11 mouse cellular contexts compared by ENCODE assay signal in the genomic region with DNA sequence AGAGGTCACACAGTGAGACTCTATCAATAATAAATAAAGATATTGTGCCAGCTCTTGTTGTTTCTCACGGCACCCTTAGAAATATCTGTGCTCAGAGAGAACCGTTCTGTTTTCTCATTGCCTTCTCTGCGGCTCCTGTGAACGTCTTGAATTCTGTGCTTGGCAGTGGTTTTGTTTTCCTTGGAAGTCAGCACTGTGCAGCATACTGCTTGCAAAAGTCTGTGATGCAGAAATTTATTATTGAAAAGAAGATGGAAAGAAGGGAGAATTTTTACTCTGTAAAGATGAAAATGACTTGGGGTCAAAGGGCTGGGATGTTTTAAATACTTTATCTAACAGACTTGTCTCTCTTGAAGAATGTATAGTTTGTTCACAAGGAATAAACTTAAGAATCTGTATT.
DNase-seq lines count a peak whose midpoint lies in the region; ATAC-seq and TF ChIP-seq lines count a peak whose summit lies in the region.
"Had no signal": no experiment of that assay in that cellular context is flagged by ENCODE, and none has a peak within 500 bp of the region (broad histone marks: within the 10 kb centered on the region; RNA-seq: fewer than 3 reads in every experiment).

No protein-coding gene starts in this region.

- H3K27ac ChIP-seq in heart, adult 2 months = peak overlapping the region; percentile 36; the same call in 1 of the 2 replicates
- no peak overlapping the region for H3K27ac ChIP-seq in heart, embryonic 11.5 days (ENCODE audit: low read depth, low read length)
- H3K27ac ChIP-seq in embryonic facial prominence, embryonic 15.5 days (replicated peaks) = 0 out of 2 replicates have a peak overlapping the region, but pooled peaks have one; percentile 17
- no peak overlapping the region for H3K27ac ChIP-seq in kidney, adult 2 months (ENCODE audit: insufficient read depth, low read depth, low read length)
- no peak overlapping the region for H3K27ac ChIP-seq in intestine, postnatal 0 days (ENCODE audit: low read depth, low read length)
- H3K27ac ChIP-seq: limb, embryonic 12.5 days had no signal

- no peak for TF ChIP-seq CTCF in heart, adult 2 months (IDR thresholded peaks at IDR 0.05)
- no peak for TF ChIP-seq CTCF in kidney, adult 2 months (conservative IDR thresholded peaks at IDR 0.05; ENCODE audit: insufficient read depth, insufficient read length, low read depth, low read length)
- TF ChIP-seq CTCF in intestine, postnatal 0 days (IDR thresholded peaks at IDR 0.05; ENCODE audit: low read depth) = no peak

- H3K36me3 ChIP-seq in heart, adult 2 months (ENCODE audit: control insufficient read depth, insufficient read depth, low read length) = no peaks in the 10 kb centered on the region; the same call in 1 of the 2 replicates
- H3K36me3 ChIP-seq in heart, embryonic 11.5 days (ENCODE audit: control insufficient read depth, insufficient read depth, low read length) = no peaks in the 10 kb centered on the region
- no peaks in the 10 kb centered on the region for H3K36me3 ChIP-seq in embryonic facial prominence, embryonic 15.5 days
- no peaks in the 10 kb centered on the region for H3K36me3 ChIP-seq in kidney, adult 2 months (ENCODE audit: control insufficient read depth, insufficient read depth, low read length)
- no peaks in the 10 kb centered on the region for H3K36me3 ChIP-seq in intestine, postnatal 0 days (ENCODE audit: control insufficient read depth, insufficient read depth)
- H3K36me3 ChIP-seq: limb, embryonic 12.5 days had no signal

- H3K9ac ChIP-seq in heart, adult 2 months (ENCODE audit: low read depth, low read length) = no peak overlapping the region
- H3K9ac ChIP-seq in heart, embryonic 11.5 days (ENCODE audit: low read depth, low read length) = no peak overlapping the region
- H3K9ac ChIP-seq in embryonic facial prominence, embryonic 15.5 days = no peak overlapping the region
- H3K9ac ChIP-seq in intestine, postnatal 0 days (ENCODE audit: low read depth, low read length) = no peak overlapping the region
- H3K9ac ChIP-seq: limb, embryonic 12.5 days had no signal

- no peak for TF ChIP-seq POLR2A in heart, adult 2 months (IDR thresholded peaks at IDR 0.05; ENCODE audit: insufficient read depth, low read depth, low read length)
- no peak for TF ChIP-seq POLR2A in kidney, adult 2 months (IDR thresholded peaks at IDR 0.05; ENCODE audit: low read depth, low read length)

- no peaks in the 10 kb centered on the region; the same call in 1 of the 2 replicates for H3K4me1 ChIP-seq in heart, adult 2 months (ENCODE audit: control insufficient read depth, insufficient read depth, low read length)
- peaks cover 6% of the 10 kb centered on the region; the same call in 1 of the 2 replicates for H3K4me1 ChIP-seq in heart, embryonic 11.5 days (ENCODE audit: control insufficient read depth, insufficient read depth, low read length)
- H3K4me1 ChIP-seq in embryonic facial prominence, embryonic 15.5 days = no peaks in the 10 kb centered on the region
- H3K4me1 ChIP-seq in kidney, adult 2 months (ENCODE audit: control insufficient read depth, insufficient read depth, low read length) = no peaks in the 10 kb centered on the region
- H3K4me1 ChIP-seq in intestine, postnatal 0 days (replicated peaks; ENCODE audit: control insufficient read depth, insufficient read depth, low read length) = no peaks in the 10 kb centered on the region
- H3K4me1 ChIP-seq: limb, embryonic 12.5 days had no signal

- H3K4me2 ChIP-seq in heart, embryonic 11.5 days = no peak overlapping the region
- no peak overlapping the region for H3K4me2 ChIP-seq in embryonic facial prominence, embryonic 15.5 days (replicated peaks)
- H3K4me2 ChIP-seq in intestine, postnatal 0 days (replicated peaks; ENCODE audit: low read depth) = no peak overlapping the region
- H3K4me2 ChIP-seq: limb, embryonic 12.5 days had no signal

- peak in 1 of 2 experiments; percentile 35 for DNase-seq in heart, adult 2 months
- peak; percentile 87 for DNase-seq in NIH3T3 (ENCODE audit: low read depth)
- peak; percentile 57 for DNase-seq in kidney, adult 2 months
- DNase-seq in cerebellum, adult 11 months = no peak
- DNase-seq in cerebellum, adult 18-20 months = no peak
- DNase-seq: lung, postnatal 14 days had no signal

- intact Hi-C loops in heart, adult 2 months (cut with DNase I) = no loop called here

- ATAC-seq in heart, embryonic 11.5 days (replicated peaks; ENCODE audit: insufficient number of reproducible peaks, low FRiP score, low TSS enrichment) = no peak; the same call in 1 of the 2 replicates
- no peak for ATAC-seq in embryonic facial prominence, embryonic 15.5 days (ENCODE audit: insufficient number of reproducible peaks, low FRiP score, low TSS enrichment, low read depth)
- ATAC-seq in intestine, postnatal 0 days = no peak
- ATAC-seq: midbrain, embryonic 16.5 days had no signal

- no peaks in the 10 kb centered on the region for H3K9me3 ChIP-seq in heart, embryonic 11.5 days (replicated peaks; ENCODE audit: control insufficient read depth, low read length)
- no peaks in the 10 kb centered on the region for H3K9me3 ChIP-seq in embryonic facial prominence, embryonic 15.5 days (replicated peaks)
- no peaks in the 10 kb centered on the region for H3K9me3 ChIP-seq in intestine, postnatal 0 days (ENCODE audit: control insufficient read depth)
- H3K9me3 ChIP-seq: limb, embryonic 12.5 days had no signal

- no peaks in the 10 kb centered on the region for H3K79me2 ChIP-seq in heart, adult 2 months (replicated peaks; ENCODE audit: control insufficient read depth, insufficient read depth, low read length)

- TF ChIP-seq EP300 in heart, adult 2 months (IDR thresholded peaks at IDR 0.05; ENCODE audit: insufficient read depth, low read depth, low read length) = no peak

- 36% methylated on average over 4 of the region's 4 CpGs for WGBS in heart, adult 2 months
- WGBS in heart, embryonic 11.5 days (ENCODE audit: insufficient replicate concordance) = 52% methylated on average over 4 of the region's 4 CpGs
- WGBS in embryonic facial prominence, embryonic 15.5 days = 36% methylated on average over 4 of the region's 4 CpGs
- WGBS in kidney, adult 2 months = 22% methylated on average over 4 of the region's 4 CpGs
- whole genome bisulfite sequencing in intestine, postnatal 0 days = 48% methylated on average over 4 of the region's 4 CpGs

- no peak overlapping the region for H3K4me3 ChIP-seq in heart, adult 2 months
- H3K4me3 ChIP-seq in heart, embryonic 11.5 days (ENCODE audit: low read depth, low read length) = no peak overlapping the region
- H3K4me3 ChIP-seq in embryonic facial prominence, embryonic 15.5 days (replicated peaks) = no peak overlapping the region
- no peak overlapping the region for H3K4me3 ChIP-seq in kidney, adult 2 months (ENCODE audit: insufficient read depth, low read depth, low read length)
- no peak overlapping the region for H3K4me3 ChIP-seq in intestine, postnatal 0 days (ENCODE audit: low read depth, low read length)
- H3K4me3 ChIP-seq: limb, embryonic 12.5 days had no signal

- no peaks in the 10 kb centered on the region for H3K27me3 ChIP-seq in heart, adult 2 months (ENCODE audit: control insufficient read depth, insufficient read depth, low read length)
- H3K27me3 ChIP-seq in heart, embryonic 11.5 days (ENCODE audit: control insufficient read depth, insufficient read depth, low read length) = no peaks in the 10 kb centered on the region
- no peaks in the 10 kb centered on the region for H3K27me3 ChIP-seq in embryonic facial prominence, embryonic 15.5 days
- no peaks in the 10 kb centered on the region for H3K27me3 ChIP-seq in kidney, adult 2 months (replicated peaks; ENCODE audit: control insufficient read depth, insufficient read depth, low read length)
- H3K27me3 ChIP-seq in intestine, postnatal 0 days (replicated peaks; ENCODE audit: control insufficient read depth, insufficient read depth, low read length) = no peaks in the 10 kb centered on the region
- H3K27me3 ChIP-seq: limb, embryonic 12.5 days had no signal

Comparison
In these comparisons a context has a peak if more than half of its experiments do, and no peak if none do; other contexts are left out.
1. H3K27ac ChIP-seq: peak in heart, adult 2 months (single experiment) and embryonic facial prominence, embryonic 15.5 days (single experiment); none in heart, embryonic 11.5 days (single experiment), kidney, adult 2 months (single experiment) and intestine, postnatal 0 days (single experiment).
2. DNase-seq: peak in NIH3T3 (single experiment) and kidney, adult 2 months (single experiment); none in cerebellum, adult 11 months (single experiment) and cerebellum, adult 18-20 months (0 of 2).